Mouse (Mus musculus): ENCODE results near the gene Atp6v0b.

- TF ChIP-seq POLR2A (IDR thresholded peaks at IDR 0.05; ENCODE audit: insufficient read length, low read depth) = no peak
- no peak for TF ChIP-seq E2F4 (IDR thresholded peaks at IDR 0.05; ENCODE audit: insufficient read depth)
- TF ChIP-seq TCF12 (IDR thresholded peaks at IDR 0.05; ENCODE audit: insufficient read depth, poor library complexity, severe bottlenecking) = no peak
Measured at GRCm38 (mm10) chr4:117849506-117849905, 37.6 kb downstream of the Atp6v0b start.
